Mouse (Mus musculus) liver, adult 2 months (tissue): Measurements from ENCODE around the gene Vwa5b1.

Experiments
- CTCF ChIP-seq: fragments of 200-500 bp; IDR thresholded peaks from 2 replicates; pipeline ENCODE4 v1.5.1; 2011; ENCODE audit warnings: low read depth, low read length, control low read depth
- POLR2A ChIP-seq: fragments of 200-500 bp; IDR thresholded peaks from 2 replicates; pipeline ENCODE4 v1.6.1; 2011; ENCODE audit warnings: low read length, control low read depth; ENCODE audit not compliant: insufficient read depth; ENCODE audit errors: extremely low read depth

DNA sequence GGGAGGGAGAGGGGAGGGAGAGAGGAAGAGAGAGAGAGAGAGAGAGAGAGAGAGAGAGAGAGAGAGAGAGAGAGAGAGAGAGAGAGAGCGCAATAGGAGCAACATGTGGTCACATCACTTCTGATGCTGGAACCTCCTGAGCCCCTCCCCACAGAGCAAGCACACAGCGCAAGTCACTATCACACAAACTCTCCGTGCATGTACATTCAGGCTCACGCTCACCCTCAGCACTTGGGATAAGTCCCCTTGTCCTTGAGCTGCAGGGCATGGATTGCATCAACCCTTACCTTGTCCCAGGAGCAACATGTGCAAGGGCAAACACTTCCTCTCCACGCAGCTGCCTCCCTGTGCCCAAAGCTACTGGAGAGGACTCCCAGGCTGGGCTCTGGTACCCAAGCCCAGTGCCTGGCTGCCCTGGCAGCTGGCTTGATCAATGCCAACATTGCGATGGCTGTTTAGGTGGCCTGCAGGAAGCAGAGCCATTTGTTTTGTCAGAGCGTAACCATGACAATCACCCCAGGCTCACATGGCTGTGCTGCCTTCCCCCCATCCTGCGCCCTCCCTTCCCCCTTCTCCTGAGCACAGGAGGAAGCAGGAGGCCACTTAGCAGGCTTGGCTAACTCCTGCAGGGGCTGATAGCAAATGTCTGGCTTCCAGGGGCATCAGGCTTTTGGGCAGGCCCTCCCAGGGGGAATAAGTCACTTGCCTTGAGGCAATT is at the start of gene Vwa5b1:
- TF ChIP-seq CTCF = no peak
- TF ChIP-seq POLR2A = no peak
